Mouse (Mus musculus) subcutaneous adipose tissue, adult 2 months (tissue): ENCODE results near the gene Ggct. TPM values are rescaled to one million over a fixed set of nuclear protein-coding genes. Genes with fewer than 3 reads are reported as not detected.

Source experiments
- polyA plus RNA-seq: library from polyadenylated mRNA; depleted of rRNA; stranded (reverse); fragments of >200 nt; gene quantifications from 2 replicates; pipeline ENCODE4 v1.2.3, GENCODE M21; 2012; ENCODE audit warnings: low replicate concordance; rRNA removed

Ggct gene
- polyA plus RNA-seq: 1.2 and 2.6 TPM in 2 replicates

GRCm38 (mm10) chr6:54992734-54993260 is at the start of gene Ggct:
Ggct (minus strand) TSS chr6:54992950.

GRCm38 (mm10) chr6:55037799-55038670 is 45.3 kb upstream of the Ggct start, which contains the start of gene Gars:
Gars (plus strand) TSS chr6:55038007.

DNA sequence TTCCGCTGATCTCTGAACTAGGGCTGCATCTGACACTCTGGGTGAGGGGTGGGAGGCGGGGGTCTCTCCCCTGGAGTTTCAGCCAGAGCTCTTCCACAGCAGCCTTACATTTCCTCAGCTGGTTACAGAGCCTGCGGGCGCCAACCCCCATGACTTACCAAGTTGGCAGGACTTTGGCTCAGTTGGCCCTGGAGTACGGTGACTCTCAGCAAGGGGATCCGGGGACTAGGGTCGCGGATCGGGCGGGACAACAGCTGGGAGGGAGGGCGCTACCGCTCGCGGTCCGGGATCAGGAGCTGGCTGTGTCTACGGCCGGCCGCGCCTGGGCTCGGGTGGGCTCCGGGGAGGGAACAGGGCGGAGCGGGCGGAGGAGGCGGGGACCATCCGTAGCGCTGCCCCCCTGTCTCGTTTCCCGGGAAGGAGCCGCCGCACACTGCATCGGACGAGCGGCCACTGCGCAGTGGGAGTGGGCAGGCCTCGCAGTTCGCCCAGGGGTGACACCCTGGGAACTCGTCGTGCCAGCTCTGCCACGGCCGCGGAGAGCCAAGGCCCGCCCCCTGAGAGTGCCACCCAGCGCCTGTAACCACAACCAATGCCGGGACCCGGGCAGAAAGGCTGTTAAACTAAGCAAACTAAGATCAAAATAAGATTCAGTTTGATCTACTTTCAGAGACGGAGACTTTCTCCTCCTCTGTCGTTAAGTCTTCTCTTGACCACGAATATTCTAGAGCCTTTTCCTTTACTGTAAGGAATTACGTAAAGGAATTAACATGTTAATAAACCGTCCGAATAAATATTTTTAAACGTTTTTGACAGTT is 20.4 kb downstream of the Ggct start, which contains the start of gene Nod1:
Gene Nod1 (minus strand): TSS at position 502 of the 818 bp plus-strand sequence.

Other genes with a start within 250 kb of the Ggct start
- gene Znrf2, start 176.0 kb downstream of the Ggct start, polyA plus RNA-seq: 11.5 and 14.5 TPM in 2 replicates
- gene Nod1, start 20.3 kb downstream of the Ggct start, polyA plus RNA-seq: 49.8 and 58.0 TPM in 2 replicates
- 41.0 and 57.6 TPM in 2 replicates for gene Gars, start 45.1 kb upstream of the Ggct start, polyA plus RNA-seq
- gene Crhr2, start 140.1 kb upstream of the Ggct start, polyA plus RNA-seq: 0.90 and 1.3 TPM in 2 replicates
- gene Inmt, start 182.1 kb upstream of the Ggct start, polyA plus RNA-seq: 16.3 and 35.6 TPM in 2 replicates
- gene Mindy4, start 210.4 kb upstream of the Ggct start, polyA plus RNA-seq: 8.5 and 19.0 TPM in 2 replicates